ENCODE assay signal across 11 mouse cellular contexts in the genomic region with DNA sequence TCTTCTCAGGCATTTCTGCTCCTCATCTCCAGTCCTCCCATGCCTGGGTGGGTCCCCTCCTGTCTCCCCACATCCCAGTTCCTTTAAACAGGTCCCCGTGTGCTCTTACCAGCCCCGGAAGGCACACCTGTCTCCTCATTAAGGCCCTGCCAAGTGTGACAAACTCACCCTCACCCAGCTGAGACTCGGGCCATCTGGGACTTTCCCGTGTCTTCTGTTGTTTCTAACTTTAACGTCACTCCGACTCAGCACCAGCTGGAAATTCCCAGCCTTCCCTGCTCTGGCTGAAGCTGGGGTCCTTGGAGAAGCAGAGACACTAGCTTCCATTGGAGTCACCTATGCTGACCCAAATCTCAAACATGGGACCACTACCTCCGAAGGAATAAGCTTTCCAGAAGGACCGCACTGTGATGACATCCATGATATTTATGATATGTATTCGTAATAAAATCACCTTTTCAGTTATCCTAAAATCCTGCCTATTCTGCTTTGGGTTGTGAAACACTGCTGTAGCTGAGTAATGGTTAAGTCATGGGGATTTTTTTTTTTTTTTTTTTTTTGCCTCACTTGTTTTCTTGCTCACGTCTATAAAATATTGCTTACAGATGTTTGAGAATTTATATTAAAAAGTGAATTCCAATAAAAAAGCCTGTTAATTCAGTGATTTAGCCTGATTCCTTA.
DNase-seq lines count a peak whose midpoint lies in the region; ATAC-seq lines count a peak whose summit lies in the region.
"Had no signal": no experiment of that assay in that cellular context is flagged by ENCODE, and none has a peak within 500 bp of the region (broad histone marks: within the 10 kb centered on the region; RNA-seq: fewer than 3 reads in every experiment).

No protein-coding gene starts in this region.

- no peak for ATAC-seq in midbrain, embryonic 14.5 days (ENCODE audit: low FRiP score, low TSS enrichment)
- no peak; the same call in 1 of the 2 replicates for ATAC-seq in erythroid progenitor cell, adult 5-6 weeks (replicated peaks; ENCODE audit: low FRiP score, poor library complexity, severe bottlenecking)

- no peaks in the 10 kb centered on the region for H3K36me3 ChIP-seq in midbrain, embryonic 14.5 days (ENCODE audit: control insufficient read depth, insufficient read depth, low read length)

- no peak overlapping the region for H3K9ac ChIP-seq in midbrain, embryonic 14.5 days (replicated peaks; ENCODE audit: low read length)
- H3K9ac ChIP-seq: liver, embryonic 14.5 days had no signal

- peaks cover 16% of the 10 kb centered on the region; the same call in 1 of the 2 replicates for H3K4me1 ChIP-seq in midbrain, embryonic 14.5 days (ENCODE audit: control insufficient read depth, insufficient read depth, low read length)

- no peak overlapping the region for H3K4me2 ChIP-seq in midbrain, embryonic 14.5 days (ENCODE audit: low read length)

- intact Hi-C loops in heart, postnatal 25 days (cut with DNase I) = no loop called here
- intact Hi-C loops in heart, postnatal 10 days (cut with DNase I) = loop anchor here (2.0 kb wide), 2 partner anchors 17 to 61 kb away; no protein-coding TSS in a partner anchor

- 64% methylated on average over 10 of the region's 10 CpGs for WGBS in midbrain, embryonic 14.5 days

- no peak overlapping the region for H3K27ac ChIP-seq in midbrain, embryonic 14.5 days (replicated peaks; ENCODE audit: low read depth, low read length)
- H3K27ac ChIP-seq: liver, embryonic 14.5 days had no signal

- no peaks in the 10 kb centered on the region for H3K9me3 ChIP-seq in midbrain, embryonic 14.5 days (ENCODE audit: control insufficient read depth, low read length)

- DNase-seq in heart, adult 18-20 months = peak; percentile 41 to 42
- no peak for DNase-seq in heart, postnatal 25 days (ENCODE audit: low spot score)
- peak; percentile 33 for DNase-seq in urinary bladder, postnatal 14 days (ENCODE audit: low spot score)
- DNase-seq in urinary bladder, adult 2 months (ENCODE audit: low spot score) = no peak
- peak; percentile 43 to 45 for DNase-seq in heart, postnatal 10 days
- DNase-seq in midbrain, embryonic 14.5 days = no peak
- DNase-seq in layer of hippocampus, adult 18-20 months (ENCODE audit: low spot score in 2 of 2) = no peak
- DNase-seq: cerebellum, adult 11-12 months; kidney, adult 2 months had no signal

- no peak overlapping the region for H3K4me3 ChIP-seq in midbrain, embryonic 14.5 days (replicated peaks; ENCODE audit: low read depth, low read length)

- H3K27me3 ChIP-seq in midbrain, embryonic 14.5 days (ENCODE audit: control insufficient read depth, insufficient read depth, low read length) = no peaks in the 10 kb centered on the region

Comparison
In these comparisons a context has a peak if more than half of its experiments do, and no peak if none do; other contexts are left out.
1. DNase-seq: peak in heart, adult 18-20 months (2 of 2), urinary bladder, postnatal 14 days (single experiment) and heart, postnatal 10 days (2 of 2); none in heart, postnatal 25 days (single experiment), urinary bladder, adult 2 months (single experiment), midbrain, embryonic 14.5 days (single experiment) and layer of hippocampus, adult 18-20 months (0 of 2).